Mouse (Mus musculus): ENCODE data around the gene Pknox2.

DNA sequence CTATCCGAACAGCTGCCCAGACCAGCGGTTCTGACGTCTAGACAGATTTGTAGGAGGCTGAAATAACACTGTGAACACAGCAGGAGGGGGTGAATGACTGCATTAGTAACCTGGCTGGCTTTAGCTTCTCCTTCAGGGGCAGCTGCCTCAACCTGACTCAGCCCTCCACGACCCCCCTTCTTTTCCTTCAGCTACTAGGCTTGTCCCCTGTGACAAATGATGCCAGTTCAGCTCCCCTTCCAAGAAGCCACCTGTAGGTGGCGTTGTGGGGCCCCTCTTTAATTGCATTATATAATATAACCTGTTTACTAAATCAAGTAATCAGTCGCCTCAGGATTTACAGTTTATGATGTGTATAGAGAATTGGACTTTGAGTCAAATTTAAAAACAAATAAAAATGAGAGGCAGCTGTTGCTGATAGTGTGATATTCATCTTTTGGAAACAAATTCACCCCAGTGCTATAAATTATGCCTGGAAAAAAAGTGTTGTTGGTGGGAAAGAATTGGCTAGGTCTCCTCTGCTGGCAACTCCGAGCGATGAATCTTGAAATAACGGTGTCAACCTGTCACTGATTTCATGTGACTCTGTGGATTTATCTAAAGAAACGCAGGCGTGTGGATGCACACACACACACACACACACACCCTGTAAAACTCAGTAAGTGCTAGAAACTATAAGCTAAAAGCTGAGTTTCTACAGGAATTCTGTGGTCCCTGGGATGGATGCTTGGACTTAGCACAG, 173.6 kb downstream of the Pknox2 start:
- TF ChIP-seq CTCF (IDR thresholded peaks at IDR 0.05; ENCODE audit: low read depth, low read length) = no peak
- no peak for TF ChIP-seq POLR2A (IDR thresholded peaks at IDR 0.05; ENCODE audit: borderline replicate concordance, low read depth, low read length)

Data from bone marrow macrophage, adult 2 months (primary cell).